Mouse (Mus musculus): ENCODE results near the gene Garem2.
A peak's percentile ranks its signal among the peaks of the same experiment; 100 is the strongest.

Garem2 gene

GRCm38 (mm10) chr5:30154474-30155394 is 49.8 kb downstream of the Garem2 start, which contains the start of the genes Hadha and Hadhb:
Gene Hadha (minus strand): TSS chr5:30155162.
Gene Hadhb (plus strand): TSS chr5:30155248.
- peak; percentile 93 to 94 for DNase-seq

GRCm38 (mm10) chr5:30155395-30155792 is 50.4 kb downstream of the Garem2 start:
- DNase-seq, result no peak

- no peak for DNase-seq
These were observed 51.1 kb downstream of the Garem2 start for GRCm38 (mm10) chr5:30155821-30156629.

- DNase-seq, result peak; percentile 29 to 48
These were observed 54.6 kb downstream of the Garem2 start for GRCm38 (mm10) chr5:30159601-30160000.

- DNase-seq, result no peak
These were observed 56.9 kb downstream of the Garem2 start for GRCm38 (mm10) chr5:30161836-30162235.

GRCm38 (mm10) chr5:30162339-30162738 is 57.4 kb downstream of the Garem2 start:
- no peak for DNase-seq

GRCm38 (mm10) chr5:30165234-30165946 is 60.4 kb downstream of the Garem2 start:
- DNase-seq, result no peak

Measured in cerebellum, postnatal 36 days (tissue).